Mouse (Mus musculus): Measurements from ENCODE around the gene Homer1. TPM values are rescaled to one million over a fixed set of nuclear protein-coding genes. Genes with fewer than 3 reads are reported as not detected.

The Homer1 gene
- polyA plus RNA-seq (2015; fragmentation: Nextera tagmentation; extraction: Ambion mirVana) = 11.7 and 11.8 TPM in 2 replicates

DNA sequence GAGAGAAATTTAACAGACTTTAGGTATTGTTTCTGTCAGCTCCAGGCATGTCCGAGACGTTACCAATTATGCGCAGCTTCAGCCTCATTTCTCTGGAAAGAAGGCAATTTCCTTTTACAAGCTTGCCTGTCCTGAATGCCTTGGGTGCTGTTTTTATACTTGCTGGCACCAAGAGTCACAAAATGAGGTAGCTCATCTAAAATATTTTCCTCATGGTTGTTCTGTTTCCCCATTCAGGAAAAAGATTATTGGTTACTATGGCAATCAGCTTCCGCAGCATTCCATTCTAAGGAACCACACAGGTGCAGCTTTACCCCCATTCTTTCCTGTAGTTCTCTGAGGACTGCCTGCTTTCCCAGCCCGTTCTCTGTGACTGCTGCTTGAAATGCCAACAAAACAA, at the start of gene Homer1:
Homer1 (plus strand) TSS at position 320 of the 400 bp plus-strand sequence.
- H3K36me3 ChIP-seq = no peaks in the 10 kb centered on the region
- no peak within 1 kb of the TSS for H3K9ac ChIP-seq
- H3K27me3 ChIP-seq = no peaks in the 10 kb centered on the region
- WGBS = 76% methylated on average over 5 of the region's 5 CpGs
- no peak within 1 kb of the TSS for H3K27ac ChIP-seq
- no peak within 1 kb of the TSS for H3K4me2 ChIP-seq
- H3K9me3 ChIP-seq = no peaks in the 10 kb centered on the region
- H3K4me1 ChIP-seq (replicated peaks) = peaks cover 3% of the 10 kb centered on the region
- no peak within 1 kb of the TSS for H3K4me3 ChIP-seq
- no peak for ATAC-seq (ENCODE audit: low FRiP score)

DNA sequence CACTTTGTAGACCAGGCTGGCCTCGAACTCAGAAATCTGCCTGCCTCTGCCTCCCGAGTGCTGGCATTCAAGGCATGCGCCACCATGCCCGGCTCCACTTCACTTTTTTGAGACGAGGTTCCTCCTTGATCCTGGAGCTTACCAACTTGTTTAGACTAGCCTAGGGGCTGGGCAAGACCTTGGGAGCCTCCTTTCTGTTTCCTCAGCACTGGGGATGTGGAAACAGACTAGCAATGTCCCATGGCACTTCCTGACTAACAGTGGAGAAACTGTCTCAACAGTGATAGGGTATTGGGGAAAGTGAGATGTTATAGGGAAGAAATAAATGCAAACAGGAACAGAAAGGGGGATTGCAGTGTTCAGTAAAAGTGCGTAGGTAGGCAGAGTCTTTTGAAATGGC, 47.7 kb upstream of the Homer1 start:
- Histone ChIP-seq H3K4me2 (no peak overlapping the region), H3K36me3 (no peaks in the 10 kb centered on the region), H3K9me3 (no peaks in the 10 kb centered on the region), H3K4me1 (replicated peaks) (no peaks in the 10 kb centered on the region), H3K4me3 (no peak overlapping the region), H3K9ac (no peak overlapping the region), H3K27ac (no peak overlapping the region), H3K27me3 (no peaks in the 10 kb centered on the region)
- 88% methylated on average over 6 of the region's 6 CpGs for WGBS
- ATAC-seq (ENCODE audit: low FRiP score) = no peak

DNA sequence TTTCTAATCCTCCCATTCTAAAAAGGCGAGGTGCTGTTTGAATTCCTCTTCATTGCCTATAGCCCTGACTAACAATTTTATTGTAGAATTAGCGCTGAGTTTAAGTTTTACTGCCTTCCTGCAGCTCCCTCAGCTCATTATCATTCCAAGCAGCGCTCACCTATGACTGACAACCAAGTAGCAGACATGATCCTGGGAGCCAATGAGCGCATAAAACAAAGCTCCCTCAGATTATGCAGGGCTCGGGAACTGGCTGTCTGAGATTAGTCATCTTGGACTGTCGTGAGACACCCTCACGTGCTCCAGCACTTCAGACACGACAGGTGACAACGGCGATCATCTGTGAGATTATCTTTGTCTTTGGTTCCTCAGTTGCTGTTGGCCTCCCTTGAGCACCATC, 47.3 kb upstream of the Homer1 start:
- Histone ChIP-seq H3K4me1 (replicated peaks) (no peaks in the 10 kb centered on the region), H3K36me3 (no peaks in the 10 kb centered on the region), H3K4me3 (no peak overlapping the region), H3K9me3 (no peaks in the 10 kb centered on the region), H3K27me3 (no peaks in the 10 kb centered on the region), H3K9ac (no peak overlapping the region), H3K4me2 (no peak overlapping the region), H3K27ac (no peak overlapping the region)
- no peak for ATAC-seq (ENCODE audit: low FRiP score)
- 77% methylated on average over 10 of the region's 10 CpGs for WGBS

DNA sequence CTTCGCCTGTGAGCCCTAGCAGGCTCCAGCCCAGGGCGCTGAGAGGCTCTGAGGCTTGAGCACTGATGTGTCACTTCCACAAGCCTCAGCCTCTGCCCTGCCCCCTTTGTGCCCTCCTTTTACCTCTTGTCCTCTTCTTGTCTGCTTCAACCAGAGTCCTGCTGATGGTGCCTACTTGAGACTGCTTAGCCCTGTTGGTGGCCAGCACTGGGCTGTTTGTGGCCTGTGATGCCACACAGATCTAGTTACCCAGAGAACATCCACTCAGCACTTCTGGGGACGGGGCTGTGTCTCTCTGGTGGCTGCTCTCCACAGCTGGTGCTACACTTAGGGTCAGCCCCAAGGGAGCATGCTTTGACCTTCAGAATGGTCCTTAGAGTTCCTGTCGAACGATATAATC, 46.5 kb upstream of the Homer1 start:
- no peak for ATAC-seq (ENCODE audit: low FRiP score)
- no peaks in the 10 kb centered on the region for H3K36me3 ChIP-seq
- H3K4me1 ChIP-seq (replicated peaks) = no peaks in the 10 kb centered on the region
- no peak overlapping the region for H3K27ac ChIP-seq
- no peaks in the 10 kb centered on the region for H3K9me3 ChIP-seq
- H3K27me3 ChIP-seq = no peaks in the 10 kb centered on the region
- no peak overlapping the region for H3K9ac ChIP-seq
- 76% methylated on average over 5 of the region's 5 CpGs for WGBS
- no peak overlapping the region for H3K4me3 ChIP-seq
- no peak overlapping the region for H3K4me2 ChIP-seq

DNA sequence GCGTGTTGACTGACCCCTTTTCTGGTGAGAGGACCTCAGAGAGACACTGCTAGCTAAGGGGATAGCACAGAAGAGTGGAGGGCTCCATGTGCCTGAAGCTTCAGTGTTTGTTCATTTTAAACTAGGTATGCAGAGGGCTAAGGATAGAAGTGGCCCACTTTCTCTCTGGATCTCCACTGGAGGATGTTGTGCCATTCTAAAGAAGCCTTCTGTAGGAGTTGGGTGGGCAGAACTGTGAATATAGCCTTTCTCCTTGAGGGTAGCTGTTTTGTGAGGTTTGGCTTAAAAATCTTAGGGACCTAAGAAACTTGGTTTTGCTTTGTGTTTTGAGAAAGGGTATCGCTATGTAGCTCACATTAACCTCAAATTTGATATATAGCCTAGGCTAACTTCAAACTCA, 32.3 kb upstream of the Homer1 start:
- Histone ChIP-seq H3K4me3 (no peak overlapping the region), H3K27ac (no peak overlapping the region), H3K4me1 (replicated peaks) (no peaks in the 10 kb centered on the region), H3K9ac (no peak overlapping the region), H3K36me3 (no peaks in the 10 kb centered on the region), H3K9me3 (no peaks in the 10 kb centered on the region), H3K27me3 (no peaks in the 10 kb centered on the region), H3K4me2 (no peak overlapping the region)
- WGBS = 85% methylated on average over 2 of the region's 2 CpGs
- ATAC-seq (ENCODE audit: low FRiP score) = no peak

DNA sequence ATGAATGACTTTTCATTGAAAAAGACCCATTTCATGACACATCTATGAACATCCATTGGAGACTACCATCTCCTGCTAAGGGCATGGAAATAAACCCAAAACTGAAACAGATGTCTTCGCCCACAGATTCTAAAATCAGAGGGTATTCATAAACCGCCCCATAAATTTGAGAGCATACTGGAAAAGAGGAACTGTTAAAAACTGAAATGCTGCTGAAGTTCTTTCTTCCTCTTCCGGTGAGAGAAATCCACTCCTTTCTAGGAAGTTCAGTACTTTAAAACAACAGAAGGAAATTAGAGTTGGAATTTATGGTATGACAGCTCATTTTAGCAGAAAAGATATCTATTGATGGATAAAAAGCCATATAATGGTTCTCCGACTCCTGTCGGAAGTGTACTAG, 1.1 kb downstream of the Homer1 start:
- no peaks in the 10 kb centered on the region for H3K27me3 ChIP-seq
- no peak overlapping the region for H3K9ac ChIP-seq
- H3K4me1 ChIP-seq (replicated peaks) = peaks cover 9% of the 10 kb centered on the region
- WGBS = 94% methylated on average over 5 of the region's 5 CpGs
- no peaks in the 10 kb centered on the region for H3K36me3 ChIP-seq
- ATAC-seq (ENCODE audit: low FRiP score) = no peak
- no peak overlapping the region for H3K27ac ChIP-seq
- no peak overlapping the region for H3K4me2 ChIP-seq
- H3K4me3 ChIP-seq = no peak overlapping the region
- no peaks in the 10 kb centered on the region for H3K9me3 ChIP-seq

DNA sequence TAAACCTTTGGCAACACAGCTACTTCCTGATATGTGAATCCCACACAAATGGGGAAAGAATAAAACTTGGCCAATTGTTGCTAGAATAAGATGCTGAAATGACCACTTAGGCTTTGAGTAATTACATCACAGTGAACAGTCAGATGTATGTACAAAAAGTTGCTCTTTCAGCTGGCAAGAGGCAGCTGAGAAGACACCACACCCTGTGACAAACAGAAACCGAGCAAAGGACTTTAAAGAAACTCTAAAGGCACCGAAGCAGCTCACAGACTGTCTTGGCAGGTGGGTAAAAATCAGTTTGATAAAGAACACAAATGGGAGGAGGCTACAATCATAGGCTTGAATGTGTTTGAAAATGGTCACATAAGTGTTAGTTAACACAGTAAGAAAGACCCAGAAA, 1.6 kb downstream of the Homer1 start:
- peaks cover 13% of the 10 kb centered on the region for H3K4me1 ChIP-seq (replicated peaks)
- no peaks in the 10 kb centered on the region for H3K9me3 ChIP-seq
- no peaks in the 10 kb centered on the region for H3K36me3 ChIP-seq
- no peak overlapping the region for H3K4me3 ChIP-seq
- H3K27me3 ChIP-seq = no peaks in the 10 kb centered on the region
- ATAC-seq (ENCODE audit: low FRiP score) = no peak
- H3K4me2 ChIP-seq = no peak overlapping the region
- no peak overlapping the region for H3K27ac ChIP-seq
- no peak overlapping the region for H3K9ac ChIP-seq
- 87% methylated on average over 2 of the region's 2 CpGs for WGBS

DNA sequence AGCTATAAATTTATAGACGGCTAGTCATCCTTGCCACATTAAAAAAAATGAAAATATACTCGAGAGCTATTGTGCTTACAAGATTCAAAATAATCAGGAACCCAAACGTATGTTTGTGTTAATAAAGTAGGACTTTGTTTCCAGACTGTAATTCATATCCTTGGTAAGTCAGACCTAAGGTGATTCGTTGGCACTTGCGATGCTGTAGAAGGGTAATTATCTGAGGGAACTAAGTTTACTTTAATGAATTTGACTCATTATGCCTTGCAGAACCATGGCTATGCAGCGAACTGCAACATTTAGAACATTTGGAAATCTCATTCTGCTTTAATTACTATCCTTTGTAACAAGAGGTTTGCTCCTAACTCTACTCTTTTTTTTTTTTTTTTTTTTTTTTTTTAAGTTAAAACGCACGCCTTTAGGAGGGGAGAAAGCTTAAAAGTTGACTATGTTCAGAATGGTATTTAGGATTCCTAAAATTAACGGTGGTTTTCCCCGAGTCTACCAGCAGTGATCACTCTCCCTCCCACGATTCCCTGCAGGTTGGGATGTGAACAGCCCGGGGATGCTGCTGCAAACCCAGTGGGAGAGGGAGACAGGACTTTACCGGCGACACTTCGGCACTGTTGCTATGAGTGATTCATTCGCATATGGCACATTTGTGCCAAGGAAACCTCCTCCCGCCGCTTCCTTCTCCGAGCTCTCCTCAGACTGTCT, 3.6 kb downstream of the Homer1 start:
- peak overlapping the region; percentile 76 for H3K4me2 ChIP-seq
- ATAC-seq (ENCODE audit: low FRiP score) = no peak
- no peaks in the 10 kb centered on the region for H3K27me3 ChIP-seq
- H3K27ac ChIP-seq = peak overlapping the region; percentile 99
- H3K9me3 ChIP-seq = no peaks in the 10 kb centered on the region
- H3K36me3 ChIP-seq = no peaks in the 10 kb centered on the region
- H3K4me3 ChIP-seq = peak overlapping the region; percentile 75
- H3K4me1 ChIP-seq (replicated peaks) = peaks cover 30% of the 10 kb centered on the region
- 15% methylated on average over 19 of the region's 19 CpGs for WGBS
- peak overlapping the region; percentile 92 for H3K9ac ChIP-seq

DNA sequence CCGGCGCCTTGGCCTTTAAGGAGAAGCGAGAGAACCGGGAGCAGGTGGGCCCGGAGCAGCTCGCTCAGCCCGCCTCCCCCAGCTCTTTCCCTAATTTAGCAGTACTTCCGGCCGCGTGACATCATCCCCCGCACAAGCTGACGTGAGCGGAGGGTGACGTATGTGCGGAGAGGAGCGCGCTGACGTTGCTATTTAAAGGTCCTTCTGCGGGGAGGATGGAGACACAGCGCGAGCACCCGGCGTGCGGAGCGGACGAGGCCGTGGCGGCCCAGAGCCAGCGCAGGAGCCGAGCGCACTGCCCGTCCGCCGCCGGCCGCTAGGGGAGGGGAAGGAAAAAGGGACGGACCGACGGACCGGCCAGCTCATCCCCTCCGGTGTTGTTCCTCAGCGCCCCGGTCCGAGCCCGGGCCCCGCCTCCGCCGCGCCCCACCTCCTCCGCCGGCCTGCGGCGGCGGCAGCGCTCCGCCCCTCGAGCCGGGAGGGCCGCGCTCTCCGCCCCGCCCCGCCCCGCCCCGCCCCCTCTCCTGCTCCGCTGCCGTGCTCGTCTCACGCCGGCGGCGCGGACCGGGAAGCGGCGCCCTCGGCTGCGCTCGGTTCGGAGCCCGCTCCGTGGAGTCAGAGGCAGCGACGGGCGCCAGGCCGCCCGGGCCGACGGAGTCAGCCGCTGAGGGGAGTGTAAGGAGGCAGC, 4.3 kb downstream of the Homer1 start:
- Histone ChIP-seq H3K27me3 (no peaks in the 10 kb centered on the region), H3K4me3 (peak overlapping the region; percentile 75), H3K27ac (peak overlapping the region; percentile 99), H3K9ac (peak overlapping the region; percentile 92), H3K36me3 (no peaks in the 10 kb centered on the region), H3K9me3 (no peaks in the 10 kb centered on the region), H3K4me2 (peak overlapping the region; percentile 76), H3K4me1 (replicated peaks) (peaks cover 37% of the 10 kb centered on the region)
- 0% methylated on average over 67 of the region's 90 CpGs for WGBS
- peak; percentile 98 for ATAC-seq (ENCODE audit: low FRiP score)

DNA sequence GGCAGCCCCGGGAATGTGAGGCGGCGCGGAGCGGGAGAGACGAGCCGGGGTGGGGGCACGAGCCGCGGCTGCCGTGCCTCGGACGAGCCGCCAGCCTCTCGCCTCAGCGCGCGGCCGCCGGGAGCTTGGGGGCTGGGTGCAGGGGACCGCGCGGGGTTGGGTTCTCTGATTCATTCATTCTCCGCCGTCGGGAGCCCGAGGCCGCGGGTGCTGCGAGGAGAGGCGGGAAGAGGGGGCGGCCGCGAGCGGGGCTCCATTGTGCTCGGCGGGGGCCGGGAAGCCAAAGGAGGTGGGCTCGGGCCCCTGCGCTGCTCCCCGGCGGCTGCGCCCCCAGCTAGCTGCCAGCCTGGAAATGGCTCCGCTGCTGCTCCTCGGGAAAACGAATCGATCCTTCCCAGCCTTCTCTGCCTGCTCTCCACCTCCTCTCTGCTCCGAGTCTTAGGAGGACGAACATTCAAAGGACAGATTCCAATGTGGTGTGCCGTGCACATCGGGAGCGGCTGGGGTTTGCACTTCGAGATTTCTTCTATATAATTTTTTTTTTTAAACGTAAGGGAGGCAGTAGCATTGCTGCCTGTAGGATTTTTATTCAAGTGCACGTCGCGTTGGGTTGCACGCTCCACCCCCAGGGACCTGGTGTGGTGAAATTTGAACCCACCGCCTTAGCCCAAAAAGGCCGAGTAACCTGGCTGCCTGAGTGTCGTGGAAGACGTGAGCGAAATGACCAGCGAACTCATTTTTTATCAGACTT, 5.0 kb downstream of the Homer1 start:
- no peaks in the 10 kb centered on the region for H3K9me3 ChIP-seq
- H3K4me1 ChIP-seq (replicated peaks) = peaks cover 42% of the 10 kb centered on the region
- under 1% methylated on average over 53 of the region's 64 CpGs for WGBS
- H3K4me2 ChIP-seq = peak overlapping the region; percentile 76
- no peaks in the 10 kb centered on the region for H3K36me3 ChIP-seq
- no peaks in the 10 kb centered on the region for H3K27me3 ChIP-seq
- peak overlapping the region; percentile 99 for H3K27ac ChIP-seq
- H3K4me3 ChIP-seq = peak overlapping the region; percentile 75
- peak; percentile 55 for ATAC-seq (ENCODE audit: low FRiP score)
- H3K9ac ChIP-seq = peak overlapping the region; percentile 92

DNA sequence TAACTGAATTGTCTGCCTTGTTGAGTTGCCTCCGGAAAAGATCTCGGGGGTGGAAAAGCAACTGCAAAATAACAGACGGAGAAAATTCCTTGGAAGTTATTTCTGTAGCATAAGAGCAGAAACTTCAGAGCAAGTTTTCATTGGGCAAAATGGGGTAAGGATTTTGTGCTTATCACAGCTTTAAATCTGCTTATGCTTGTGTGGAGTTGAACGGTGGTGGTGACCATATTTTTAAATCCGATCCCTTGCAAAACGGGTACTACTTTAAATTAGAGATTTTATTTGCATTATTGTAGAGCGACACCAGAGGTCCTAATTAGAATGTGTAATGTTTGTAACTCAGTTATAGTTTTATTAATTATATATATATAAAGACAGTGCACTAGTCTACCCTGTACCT, 5.7 kb downstream of the Homer1 start:
- Histone ChIP-seq H3K27ac (no peak overlapping the region), H3K9me3 (no peaks in the 10 kb centered on the region), H3K4me3 (peak overlapping the region; percentile 75), H3K36me3 (no peaks in the 10 kb centered on the region), H3K27me3 (no peaks in the 10 kb centered on the region), H3K4me1 (replicated peaks) (peaks cover 44% of the 10 kb centered on the region), H3K4me2 (peak overlapping the region; percentile 76), H3K9ac (peak overlapping the region; percentile 92)
- 8% methylated on average over 7 of the region's 7 CpGs for WGBS
- no peak for ATAC-seq (ENCODE audit: low FRiP score)

DNA sequence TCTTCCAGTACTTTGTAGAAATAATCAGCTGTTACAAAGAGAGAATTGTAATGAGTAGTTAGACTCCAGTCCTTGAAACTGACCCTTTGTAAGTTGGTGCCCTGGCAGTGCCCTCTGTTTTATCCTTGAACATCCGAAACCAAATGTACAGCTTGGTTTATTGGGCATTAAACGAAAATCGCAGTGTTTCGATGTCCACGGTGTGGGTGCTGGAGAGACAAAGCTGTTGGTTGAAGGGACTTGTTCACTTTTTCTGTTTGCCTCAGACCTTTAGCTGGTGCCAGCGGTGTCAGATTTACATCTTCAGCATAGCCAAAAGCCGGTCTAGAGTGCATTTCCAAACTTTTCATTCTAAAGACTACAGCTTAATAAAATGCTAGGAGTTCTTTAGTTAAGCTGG, 6.2 kb downstream of the Homer1 start:
- H3K4me3 ChIP-seq = peak overlapping the region; percentile 75
- no peak overlapping the region for H3K27ac ChIP-seq
- H3K9ac ChIP-seq = peak overlapping the region; percentile 58
- 13% methylated on average over 7 of the region's 7 CpGs for WGBS
- H3K4me2 ChIP-seq = peak overlapping the region; percentile 76
- H3K36me3 ChIP-seq = no peaks in the 10 kb centered on the region
- H3K9me3 ChIP-seq = no peaks in the 10 kb centered on the region
- no peak for ATAC-seq (ENCODE audit: low FRiP score)
- H3K4me1 ChIP-seq (replicated peaks) = peaks cover 46% of the 10 kb centered on the region
- no peaks in the 10 kb centered on the region for H3K27me3 ChIP-seq

Measured in hindbrain, embryonic 13.5 days (tissue).